Mouse (Mus musculus) hindbrain, postnatal 0 days (tissue): ENCODE measurements around the gene Zfp661. TPM values are rescaled to one million over a fixed set of nuclear protein-coding genes. Genes with fewer than 3 reads are reported as not detected.
"Not testable (repeated sequence)": the region's sequence is repeated elsewhere in the genome, so short reads cannot be mapped to it uniquely, and the experiment has no call there.

Source experiments
- ATAC-seq: fragments of 200-750 bp; cut with Nextera tagmentation; 2 replicates; pipeline ENCODE4 v1.8.0; 2017; ENCODE audit warnings: mild to moderate bottlenecking, moderate TSS enrichment, moderate library complexity
- DNase-seq: peaks from one replicate; pipeline ENCODE4 v3.0.0-alpha.2; 2015; ENCODE audit warnings: low spot score
- H3K27ac ChIP-seq: fragments of 300-500 bp; sonication (generic); 2 replicates; pipeline ENCODE4 v1.5.1; 2014; ENCODE audit warnings: mild to moderate bottlenecking
- H3K27me3 ChIP-seq: fragments of 300-500 bp; sonication (generic); 2 replicates; pipeline ENCODE4 v1.6.1; 2014; ENCODE audit warnings: low read length, mixed read lengths; ENCODE audit not compliant: insufficient read depth
- H3K36me3 ChIP-seq: fragments of 300-500 bp; sonication (generic); 2 replicates; pipeline ENCODE4 v1.6.1; 2014; ENCODE audit warnings: low read length, mixed read lengths; ENCODE audit not compliant: insufficient read depth
- H3K4me1 ChIP-seq: fragments of 300-500 bp; sonication (generic); 2 replicates; pipeline ENCODE4 v1.6.1; 2014; ENCODE audit warnings: antibody characterized with exemption, low read length, mixed read lengths; ENCODE audit not compliant: insufficient read depth
- H3K4me2 ChIP-seq: fragments of 300-500 bp; sonication (generic); 2 replicates; pipeline ENCODE4 v1.6.1; 2014; ENCODE audit warnings: low read depth, mild to moderate bottlenecking, low read length, moderate library complexity, mixed read lengths
- H3K4me3 ChIP-seq: fragments of 300-500 bp; sonication (generic); 2 replicates; pipeline ENCODE4 v1.5.1; 2014; ENCODE audit warnings: low read length
- H3K9ac ChIP-seq: fragments of 300-500 bp; sonication (generic); replicated peaks from 2 replicates; pipeline ENCODE4 v1.6.1; 2014; ENCODE audit warnings: mild to moderate bottlenecking, low read length, moderate library complexity, mixed read lengths
- H3K9me3 ChIP-seq: fragments of 300-500 bp; sonication (generic); 2 replicates; pipeline ENCODE4 v1.6.1; 2016; ENCODE audit warnings: low read length, mixed read lengths
- CTCF ChIP-seq: IDR thresholded peaks from 2 replicates; pipeline ENCODE4 v1.5.1; 2016; ENCODE audit warnings: antibody characterized with exemption, control low read depth, low read depth
- WGBS: fragments of 180-500 bp; shearing (Covaris S2); extraction: QIAGEN DNeasy Blood & Tissue Kit; methylation state at CpG from one replicate; pipeline ENCODE4 v1.1.7; 2014; 5-methylcytosine and 5-hydroxymethylcytosine counted together
- polyA plus RNA-seq: library from polyadenylated mRNA; unstranded; fragments of >200 nt; fragmentation: Nextera tagmentation; extraction: Ambion mirVana; gene quantifications from 2 replicates; pipeline ENCODE4 v1.2.1, GENCODE M21; 2015
- total RNA-seq: library from RNA; depleted of rRNA; stranded (reverse); fragments of >200 nt; gene quantifications from 2 replicates; pipeline ENCODE4 v1.2.3, GENCODE M21; 2014

Gene Zfp661
- total and polyA plus RNA-seq, 2 experiments from 2014 or later = 4.3 to 6.0 TPM

GRCm38 (mm10) chr2:127622065-127622464, 35.2 kb upstream of the Zfp661 start:
- Histone ChIP-seq H3K9me3 (no peaks in the 10 kb centered on the region), H3K36me3 (no peaks in the 10 kb centered on the region), H3K4me2 (no peak overlapping the region), H3K27me3 (no peaks in the 10 kb centered on the region), H3K27ac (no peak overlapping the region; the same call in 1 of the 2 replicates), H3K4me3 (no peak overlapping the region), H3K4me1 (no peaks in the 10 kb centered on the region), H3K9ac (no peak overlapping the region)
- WGBS = 40% methylated on average over 3 of the region's 3 CpGs
- DNase-seq (peak; percentile 36), ATAC-seq (peak; percentile 63; the same call in 1 of the 2 replicates)
- TF ChIP-seq CTCF = no peak

DNA sequence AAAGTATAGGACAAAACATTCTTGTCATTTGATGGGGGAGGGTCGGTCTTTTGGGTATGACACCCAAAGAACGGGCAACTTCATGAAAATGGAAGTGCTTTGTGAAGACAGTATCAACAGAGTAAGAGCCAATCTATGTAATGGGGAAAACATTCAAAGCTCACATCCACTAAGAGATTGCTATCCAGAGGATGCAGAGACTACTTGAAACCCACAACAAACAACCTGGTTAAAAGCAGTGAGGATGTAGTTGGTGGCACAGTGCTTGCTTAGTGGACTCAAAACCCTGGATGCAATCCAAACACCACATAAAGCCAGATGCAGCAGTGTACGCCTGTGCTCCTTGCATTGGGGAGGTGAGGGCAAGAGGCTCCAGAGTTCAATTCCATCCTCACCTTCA, 32.4 kb upstream of the Zfp661 start:
- Histone ChIP-seq H3K4me3 (no peak overlapping the region), H3K4me1 (no peaks in the 10 kb centered on the region), H3K27me3 (no peaks in the 10 kb centered on the region), H3K9ac (no peak overlapping the region), H3K4me2 (no peak overlapping the region), H3K27ac (no peak overlapping the region), H3K9me3 (no peaks in the 10 kb centered on the region), H3K36me3 (no peaks in the 10 kb centered on the region)
- TF ChIP-seq CTCF = no peak
- WGBS = 79% methylated on average over 3 of the region's 3 CpGs
- ATAC-seq (no peak), DNase-seq (no peak)

DNA sequence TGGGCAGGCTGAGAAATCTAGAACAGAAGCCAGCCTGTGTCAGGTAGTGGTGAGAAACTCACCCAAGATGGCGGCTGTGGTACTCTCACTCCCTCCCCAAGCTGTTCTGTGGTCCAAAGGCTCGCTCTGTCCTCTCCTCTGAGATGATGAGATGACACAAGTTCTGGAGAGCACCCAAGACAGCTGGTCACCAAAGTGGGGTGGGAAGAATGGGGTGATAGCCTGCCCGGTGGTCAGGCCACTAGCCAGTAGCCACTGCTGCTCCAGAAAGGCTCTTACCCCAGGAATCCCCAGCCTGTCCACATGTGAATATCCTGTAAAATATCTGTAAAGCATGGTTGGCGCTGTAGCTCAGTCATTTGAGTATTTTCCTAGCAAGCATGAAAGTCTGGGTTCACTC, 25.4 kb upstream of the Zfp661 start:
- H3K9ac ChIP-seq = no peak overlapping the region
- H3K4me3 ChIP-seq = no peak overlapping the region
- H3K36me3 ChIP-seq = no peaks in the 10 kb centered on the region
- no peak overlapping the region for H3K27ac ChIP-seq
- H3K4me2 ChIP-seq = no peak overlapping the region
- no peaks in the 10 kb centered on the region for H3K4me1 ChIP-seq
- no peak for TF ChIP-seq CTCF
- no peaks in the 10 kb centered on the region for H3K27me3 ChIP-seq
- 95% methylated on average over 4 of the region's 4 CpGs for WGBS
- DNase-seq (no peak), ATAC-seq (no peak)
- H3K9me3 ChIP-seq = no peaks in the 10 kb centered on the region

GRCm38 (mm10) chr2:127611386-127611785, 24.5 kb upstream of the Zfp661 start:
- WGBS = 86% methylated on average over 4 of the region's 4 CpGs
- H3K9ac ChIP-seq = no peak overlapping the region
- no peaks in the 10 kb centered on the region for H3K27me3 ChIP-seq
- DNase-seq = no peak
- no peak for ATAC-seq
- no peaks in the 10 kb centered on the region for H3K36me3 ChIP-seq
- no peaks in the 10 kb centered on the region for H3K9me3 ChIP-seq
- no peak for TF ChIP-seq CTCF
- H3K4me3 ChIP-seq = no peak overlapping the region
- H3K4me2 ChIP-seq = no peak overlapping the region
- no peaks in the 10 kb centered on the region for H3K4me1 ChIP-seq
- no peak overlapping the region for H3K27ac ChIP-seq

- Histone ChIP-seq H3K9ac (no peak overlapping the region), H3K27me3 (no peaks in the 10 kb centered on the region), H3K4me2 (no peak overlapping the region), H3K4me3 (no peak overlapping the region), H3K36me3 (peaks cover 20% of the 10 kb centered on the region; the same call in 1 of the 2 replicates), H3K27ac (no peak overlapping the region), H3K9me3 (no peaks in the 10 kb centered on the region), H3K4me1 (no peaks in the 10 kb centered on the region)
- WGBS = 17% methylated on average over 5 of the region's 5 CpGs
- no peak for ATAC-seq
- no peak for DNase-seq
- TF ChIP-seq CTCF = no peak
Observed at GRCm38 (mm10) chr2:127608986-127609385, 22.1 kb upstream of the Zfp661 start.

DNA sequence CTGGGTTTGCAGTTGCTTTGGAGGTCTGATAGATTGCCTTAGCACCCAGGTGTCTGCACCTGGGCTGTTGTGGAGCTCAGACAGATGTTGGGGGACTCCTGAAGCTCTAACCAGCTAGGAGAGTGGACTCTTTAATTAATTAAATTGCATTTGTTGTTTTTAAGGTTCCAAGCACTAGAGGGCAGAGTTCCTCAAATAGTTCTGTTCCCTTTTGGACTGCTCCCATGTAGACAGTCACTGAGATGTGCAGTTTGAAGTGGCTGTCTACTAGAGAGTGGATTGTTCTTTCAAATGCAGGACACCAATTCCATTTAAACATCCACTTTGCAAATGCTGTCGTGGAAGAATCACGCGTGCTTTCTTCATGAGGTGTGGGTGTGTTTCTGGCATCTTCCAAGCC, 21.3 kb upstream of the Zfp661 start:
- no peaks in the 10 kb centered on the region for H3K27me3 ChIP-seq
- H3K4me2 ChIP-seq = no peak overlapping the region
- peaks cover 22% of the 10 kb centered on the region; the same call in 1 of the 2 replicates for H3K36me3 ChIP-seq
- no peak overlapping the region for H3K27ac ChIP-seq
- DNase-seq = peak; percentile 88
- ATAC-seq = peak; percentile 67; the same call in 1 of the 2 replicates
- H3K4me1 ChIP-seq = no peaks in the 10 kb centered on the region
- H3K4me3 ChIP-seq = no peak overlapping the region
- WGBS = 53% methylated on average over 3 of the region's 3 CpGs
- no peaks in the 10 kb centered on the region for H3K9me3 ChIP-seq
- no peak overlapping the region for H3K9ac ChIP-seq
- TF ChIP-seq CTCF = peak; percentile 72

DNA sequence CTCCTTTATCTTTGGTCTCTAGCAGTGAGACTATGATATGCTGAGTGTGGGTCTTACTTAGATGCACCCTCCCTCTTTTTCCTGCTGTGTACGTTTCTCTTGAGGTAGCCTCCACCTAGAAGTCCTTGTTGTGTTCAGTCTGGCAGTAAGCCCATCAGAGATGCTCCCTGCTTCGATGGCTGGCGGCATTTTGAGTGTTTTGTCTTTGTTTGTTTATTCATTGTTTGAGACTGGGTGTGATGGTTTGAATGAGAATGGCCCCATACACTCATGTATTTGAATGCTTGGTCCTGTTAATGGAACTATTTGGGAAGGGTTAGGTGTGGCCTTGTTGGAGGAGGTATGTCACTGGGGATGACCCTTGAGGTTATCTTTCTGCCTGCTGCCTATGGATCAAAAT, 18.3 kb upstream of the Zfp661 start:
- H3K4me2 ChIP-seq = no peak overlapping the region
- H3K4me3 ChIP-seq = no peak overlapping the region
- DNase-seq (no peak), ATAC-seq (no peak)
- TF ChIP-seq CTCF = no peak
- no peak overlapping the region for H3K9ac ChIP-seq
- no peaks in the 10 kb centered on the region for H3K4me1 ChIP-seq
- H3K9me3 ChIP-seq = no peaks in the 10 kb centered on the region
- H3K36me3 ChIP-seq = peaks cover 46% of the 10 kb centered on the region
- 91% methylated on average over 3 of the region's 3 CpGs for WGBS
- no peaks in the 10 kb centered on the region for H3K27me3 ChIP-seq
- H3K27ac ChIP-seq = no peak overlapping the region

DNA sequence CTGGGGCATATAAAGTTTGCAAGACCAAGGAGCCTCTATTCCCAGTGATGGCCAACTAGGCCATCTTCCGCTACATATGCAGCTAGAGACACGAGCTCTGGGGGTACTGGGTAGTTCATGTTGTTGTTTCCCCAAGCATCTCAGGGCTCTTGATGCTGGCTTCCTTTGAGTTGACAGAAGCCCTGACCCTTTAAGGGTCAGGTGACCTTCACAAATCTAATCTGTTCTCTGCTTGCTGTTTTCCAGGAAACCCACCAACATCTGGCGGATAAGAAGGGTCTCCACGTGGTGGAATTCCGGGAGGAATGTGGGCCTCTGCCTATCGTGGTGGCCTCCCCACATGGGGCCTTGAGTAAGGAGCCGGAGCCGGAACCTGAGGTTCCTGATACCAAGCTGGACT, 16.5 kb upstream of the Zfp661 start:
- H3K4me1 ChIP-seq, H3K27ac ChIP-seq, H3K9ac ChIP-seq, H3K4me2 ChIP-seq, H3K9me3 ChIP-seq, H3K4me3 ChIP-seq, ATAC-seq, H3K27me3 ChIP-seq, DNase-seq: not testable (repeated sequence)
- peaks cover 64% of the 10 kb centered on the region for H3K36me3 ChIP-seq
- 95% methylated on average over 6 of the region's 8 CpGs for WGBS
